9 mouse cellular contexts compared by ENCODE assay signal in the genomic region with DNA sequence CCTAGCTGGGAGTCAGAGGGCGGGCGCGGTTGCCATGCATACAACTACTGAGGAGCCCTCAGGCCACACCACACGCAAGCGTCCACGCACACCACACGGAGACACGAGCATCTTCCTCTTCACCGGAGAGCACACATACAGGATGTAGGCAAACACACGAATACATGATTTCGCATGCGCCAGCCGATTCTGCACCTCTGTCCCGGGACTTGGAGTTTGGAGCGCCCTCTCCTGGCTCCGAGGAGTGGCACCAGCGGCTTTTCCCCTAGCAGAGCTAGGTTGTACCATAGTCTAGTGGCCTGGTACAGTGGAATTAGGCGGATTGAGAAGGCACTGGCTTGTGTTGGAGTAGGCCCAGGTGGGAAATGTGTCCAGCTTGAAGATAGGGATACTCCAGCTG. TPM values are rescaled to one million over a fixed set of nuclear protein-coding genes. Genes with fewer than 3 reads are reported as not detected.
DNase-seq lines count a peak whose midpoint lies in the region; ATAC-seq and TF ChIP-seq lines count a peak whose summit lies in the region.
"Had no signal": no experiment of that assay in that cellular context is flagged by ENCODE, and none has a peak within 500 bp of the region (broad histone marks: within the 10 kb centered on the region; RNA-seq: fewer than 3 reads in every experiment).

No protein-coding gene starts in this region.

- H3K9ac ChIP-seq in forebrain, embryonic 11.5 days (ENCODE audit: low read length), result peak overlapping the region; percentile 44; the same call in 1 of the 2 replicates

- no peaks in the 10 kb centered on the region for H3K9me3 ChIP-seq in forebrain, embryonic 11.5 days (ENCODE audit: control insufficient read depth, low read length)
- no peaks in the 10 kb centered on the region for H3K9me3 ChIP-seq in hindbrain, embryonic 10.5 days

- no peak for TF ChIP-seq POLR2A in bone marrow macrophage, adult 2 months (IDR thresholded peaks at IDR 0.05; ENCODE audit: borderline replicate concordance, low read depth, low read length)

- no peaks in the 10 kb centered on the region for H3K36me3 ChIP-seq in forebrain, embryonic 11.5 days (ENCODE audit: control insufficient read depth, insufficient read depth, low read length)
- no peaks in the 10 kb centered on the region for H3K36me3 ChIP-seq in hindbrain, embryonic 10.5 days

- peak overlapping the region; percentile 43 for H3K4me2 ChIP-seq in forebrain, embryonic 11.5 days (ENCODE audit: low read depth, low read length, severe bottlenecking)

- H3K4me1 ChIP-seq in bone marrow macrophage, adult 2 months (ENCODE audit: control insufficient read depth, insufficient read depth, low read length), result peaks cover 16% of the 10 kb centered on the region
- 0 out of 2 replicates have a peak, but pooled peaks cover 2% of the 10 kb centered on the region for H3K4me1 ChIP-seq in forebrain, embryonic 11.5 days (replicated peaks; ENCODE audit: control insufficient read depth, insufficient read depth, low read length)
- peaks cover 42% of the 10 kb centered on the region for H3K4me1 ChIP-seq in hindbrain, embryonic 10.5 days (replicated peaks)

- no peak overlapping the region for H3K27ac ChIP-seq in bone marrow macrophage, adult 2 months (ENCODE audit: insufficient read depth, low read depth, low read length)
- H3K27ac ChIP-seq in forebrain, embryonic 11.5 days (ENCODE audit: low read depth, low read length), result no peak overlapping the region
- H3K27ac ChIP-seq in hindbrain, embryonic 10.5 days, result peak overlapping the region; percentile 81

- WGBS in forebrain, embryonic 11.5 days, result 7% methylated on average over 18 of the region's 18 CpGs
- 10% methylated on average over 18 of the region's 18 CpGs for WGBS in hindbrain, embryonic 10.5 days

- H3K27me3 ChIP-seq in forebrain, embryonic 11.5 days (ENCODE audit: control insufficient read depth, insufficient read depth, low read length), result no peaks in the 10 kb centered on the region; the same call in 1 of the 2 replicates
- H3K27me3 ChIP-seq in hindbrain, embryonic 10.5 days (ENCODE audit: insufficient read depth, poor library complexity, severe bottlenecking), result peaks cover 5% of the 10 kb centered on the region; the same call in 1 of the 2 replicates

- peak; percentile 87 for DNase-seq in ES-CJ7 (ENCODE audit: low read depth, low spot score)
- DNase-seq in forebrain, embryonic 11.5 days (ENCODE audit: low spot score), result peak; percentile 88
- DNase-seq in hindbrain, embryonic 10.5 days (ENCODE audit: low spot score), result peak; percentile 80
- peak; percentile 23 to 43 for DNase-seq in layer of hippocampus, postnatal 36 days
- DNase-seq in right cerebral cortex, postnatal 25 days, result peak; percentile 23
- peak; percentile 61 to 75 for DNase-seq in urinary bladder, postnatal 36 days (ENCODE audit: low spot score in 2 of 2)

- peak; percentile 73 for TF ChIP-seq CTCF in bone marrow macrophage, adult 2 months (IDR thresholded peaks at IDR 0.05; ENCODE audit: low read depth, low read length)

- H3K4me3 ChIP-seq in bone marrow macrophage, adult 2 months (ENCODE audit: insufficient read depth, low read length), result no peak overlapping the region
- H3K4me3 ChIP-seq in forebrain, embryonic 11.5 days (ENCODE audit: low read depth, low read length), result peak overlapping the region; percentile 14; the same call in 1 of the 2 replicates
- H3K4me3 ChIP-seq in hindbrain, embryonic 10.5 days, result peak overlapping the region; percentile 42

- ATAC-seq in forebrain, embryonic 11.5 days (replicated peaks; ENCODE audit: low FRiP score), result no peak
- ATAC-seq in megakaryocyte progenitor cell, adult 5-6 weeks (replicated peaks; ENCODE audit: poor library complexity), result peak; percentile 75

RNA-seq across cellular contexts. Expression of gene Foxn1, which starts 11.0 kb away (rescaled TPM):
- polyA plus RNA-seq in bone marrow macrophage, adult 2 months (2012; ENCODE audit: insufficient read depth, insufficient read length, missing spikeins), result not detected in 2 replicates
- not detected in 2 replicates for polyA plus RNA-seq in forebrain, embryonic 11.5 days (2014; fragmentation: Nextera tagmentation; extraction: Ambion mirVana)
- not detected in 2 replicates for polyA plus RNA-seq in hindbrain, embryonic 10.5 days (2016; fragmentation: Nextera tagmentation; extraction: Ambion mirVana)
- not detected for total RNA-seq in layer of hippocampus, postnatal 36 days (2021)
- total RNA-seq in megakaryocyte progenitor cell, adult 5-6 weeks (2015), result not detected in 2 replicates
- total RNA-seq in megakaryocyte progenitor cell, adult 5-6 weeks (2017), result not detected in 2 replicates
- total RNA-seq: layer of hippocampus, postnatal 25 days had no signal

RNA-seq across cellular contexts. Expression of gene Slc13a2, which starts 24.6 kb away (rescaled TPM):
- 0.99 and 1.2 TPM in 2 replicates for polyA plus RNA-seq in bone marrow macrophage, adult 2 months (2012; ENCODE audit: insufficient read depth, insufficient read length, missing spikeins)
- polyA plus RNA-seq in forebrain, embryonic 11.5 days (2014; fragmentation: Nextera tagmentation; extraction: Ambion mirVana), result not detected in 2 replicates
- polyA plus RNA-seq in hindbrain, embryonic 10.5 days (2016; fragmentation: Nextera tagmentation; extraction: Ambion mirVana), result not detected in 2 replicates
- not detected for total RNA-seq in layer of hippocampus, postnatal 36 days (2021)
- 0.10 and 1.0 TPM in 2 replicates for total RNA-seq in megakaryocyte progenitor cell, adult 5-6 weeks (2015)
- 0.04 and 0.44 TPM in 2 replicates for total RNA-seq in megakaryocyte progenitor cell, adult 5-6 weeks (2017)
- total RNA-seq: layer of hippocampus, postnatal 25 days had no signal

RNA-seq across cellular contexts. Expression of gene Unc119, which starts 54.1 kb away (rescaled TPM):
- 35.5 and 38.5 TPM in 2 replicates for polyA plus RNA-seq in bone marrow macrophage, adult 2 months (2012; ENCODE audit: insufficient read depth, insufficient read length, missing spikeins)
- polyA plus RNA-seq in forebrain, embryonic 11.5 days (2014; fragmentation: Nextera tagmentation; extraction: Ambion mirVana), result 73.2 and 77.4 TPM in 2 replicates
- polyA plus RNA-seq in hindbrain, embryonic 10.5 days (2016; fragmentation: Nextera tagmentation; extraction: Ambion mirVana), result 59.1 and 76.7 TPM in 2 replicates
- 10 to 100 TPM; 31.6 to 36.4 TPM for total RNA-seq in layer of hippocampus, postnatal 36 days (2021)
- total RNA-seq in megakaryocyte progenitor cell, adult 5-6 weeks (2015), result 27.2 and 34.4 TPM in 2 replicates
- 25.7 and 29.2 TPM in 2 replicates for total RNA-seq in megakaryocyte progenitor cell, adult 5-6 weeks (2017)

Comparison
In these comparisons a context has a peak if more than half of its experiments do, and no peak if none do; other contexts are left out.
1. DNase-seq: peak in every context shown above with its lines; median percentile 88 in forebrain, embryonic 11.5 days; 87 in ES-CJ7; 80 in hindbrain, embryonic 10.5 days; 68 in urinary bladder, postnatal 36 days; 33 in layer of hippocampus, postnatal 36 days; 23 in right cerebral cortex, postnatal 25 days.